Mouse (Mus musculus): Measurements from ENCODE around the gene Slc16a5. TPM values are rescaled to one million over a fixed set of nuclear protein-coding genes. Genes with fewer than 3 reads are reported as not detected.

The Slc16a5 gene
- polyA plus RNA-seq, 1 experiment from 2014 or later, result not detected

Small RNAs within 50 kb of the gene (microRNA-seq; reads per million reads assigned to microRNA genes)
- gene Mir3968, result not detected

Other genes starting within 250 kb of the Slc16a5 start
- gene Grin2c, start 195.2 kb upstream of the Slc16a5 start, polyA plus RNA-seq (2015; fragmentation: Nextera tagmentation; extraction: Ambion mirVana), result 0.22 and 0.23 TPM in 2 replicates
- gene Fdxr, start 185.4 kb upstream of the Slc16a5 start, polyA plus RNA-seq (2015; fragmentation: Nextera tagmentation; extraction: Ambion mirVana), result 23.9 and 24.0 TPM in 2 replicates
- 0.37 TPM in 2 replicates for gene Fads6, start 164.8 kb upstream of the Slc16a5 start, polyA plus RNA-seq (2015; fragmentation: Nextera tagmentation; extraction: Ambion mirVana)
- 0.08 TPM in 1 of 2 replicates, not detected in the other for gene Otop2, start 155.3 kb upstream of the Slc16a5 start, polyA plus RNA-seq (2015; fragmentation: Nextera tagmentation; extraction: Ambion mirVana)
- 0.05 TPM in 1 of 2 replicates, not detected in the other for gene Ush1g, start 140.4 kb upstream of the Slc16a5 start, polyA plus RNA-seq (2015; fragmentation: Nextera tagmentation; extraction: Ambion mirVana)
- 0.10 and 0.25 TPM in 2 replicates for gene Otop3, start 127.7 kb upstream of the Slc16a5 start, polyA plus RNA-seq (2015; fragmentation: Nextera tagmentation; extraction: Ambion mirVana)
- gene Hid1, start 94.7 kb upstream of the Slc16a5 start, polyA plus RNA-seq (2015; fragmentation: Nextera tagmentation; extraction: Ambion mirVana), result 48.9 and 50.3 TPM in 2 replicates
- 20.9 and 21.2 TPM in 2 replicates for gene Cdr2l, start 80.6 kb upstream of the Slc16a5 start, polyA plus RNA-seq (2015; fragmentation: Nextera tagmentation; extraction: Ambion mirVana)
- 178 and 192 TPM in 2 replicates for gene Mrpl58, start 58.7 kb upstream of the Slc16a5 start, polyA plus RNA-seq (2015; fragmentation: Nextera tagmentation; extraction: Ambion mirVana)
- gene Atp5h, start 42.5 kb upstream of the Slc16a5 start, polyA plus RNA-seq (2015; fragmentation: Nextera tagmentation; extraction: Ambion mirVana), result 722 and 770 TPM in 2 replicates
- gene Kctd2, start 42.3 kb upstream of the Slc16a5 start, polyA plus RNA-seq (2015; fragmentation: Nextera tagmentation; extraction: Ambion mirVana), result 23.6 and 26.3 TPM in 2 replicates
- gene Trim80, start 21.9 kb upstream of the Slc16a5 start, polyA plus RNA-seq (2015; fragmentation: Nextera tagmentation; extraction: Ambion mirVana), result not detected in 2 replicates
- 15.6 and 16.1 TPM in 2 replicates for gene Armc7, start 13.2 kb downstream of the Slc16a5 start, polyA plus RNA-seq (2015; fragmentation: Nextera tagmentation; extraction: Ambion mirVana)
- 94.3 and 102 TPM in 2 replicates for gene Nt5c, start 29.4 kb downstream of the Slc16a5 start, polyA plus RNA-seq (2015; fragmentation: Nextera tagmentation; extraction: Ambion mirVana)
- gene Jpt1, start 51.9 kb downstream of the Slc16a5 start, polyA plus RNA-seq (2015; fragmentation: Nextera tagmentation; extraction: Ambion mirVana), result 1,941 and 1,977 TPM in 2 replicates
- gene Sumo2, start 73.8 kb downstream of the Slc16a5 start, polyA plus RNA-seq (2015; fragmentation: Nextera tagmentation; extraction: Ambion mirVana), result 1,191 and 1,214 TPM in 2 replicates
- gene Nup85, start 102.0 kb downstream of the Slc16a5 start, polyA plus RNA-seq (2015; fragmentation: Nextera tagmentation; extraction: Ambion mirVana), result 127 and 138 TPM in 2 replicates
- gene Mrps7, start 141.5 kb downstream of the Slc16a5 start, polyA plus RNA-seq (2015; fragmentation: Nextera tagmentation; extraction: Ambion mirVana), result 70.3 and 73.6 TPM in 2 replicates
- 28.1 and 28.2 TPM in 2 replicates for gene Gga3, start 141.6 kb downstream of the Slc16a5 start, polyA plus RNA-seq (2015; fragmentation: Nextera tagmentation; extraction: Ambion mirVana)
- 9.1 and 11.4 TPM in 2 replicates for gene Mif4gd, start 150.5 kb downstream of the Slc16a5 start, polyA plus RNA-seq (2015; fragmentation: Nextera tagmentation; extraction: Ambion mirVana)
- 55.3 and 56.1 TPM in 2 replicates for gene Slc25a19, start 165.8 kb downstream of the Slc16a5 start, polyA plus RNA-seq (2015; fragmentation: Nextera tagmentation; extraction: Ambion mirVana)
- 180 and 199 TPM in 2 replicates for gene Grb2, start 246.1 kb downstream of the Slc16a5 start, polyA plus RNA-seq (2015; fragmentation: Nextera tagmentation; extraction: Ambion mirVana)